Mouse (Mus musculus): ENCODE measurements around the gene Jazf1. TPM values are rescaled to one million over a fixed set of nuclear protein-coding genes. Genes with fewer than 3 reads are reported as not detected.

The Jazf1 gene
- polyA plus RNA-seq, 1 experiment = 8.8 TPM

- H3K4me3 ChIP-seq (ENCODE audit: insufficient read depth, low read length) = no peak overlapping the region
- no peak overlapping the region for H3K27ac ChIP-seq (ENCODE audit: insufficient read depth, low read length)
- TF ChIP-seq POLR2A (IDR thresholded peaks at IDR 0.05; ENCODE audit: low read depth, low read length) (no peak), CTCF (IDR thresholded peaks at IDR 0.05; ENCODE audit: borderline replicate concordance, insufficient read depth, low read length) (no peak)
- H3K4me1 ChIP-seq (ENCODE audit: control insufficient read depth, insufficient read depth, low read length) = peaks cover 7% of the 10 kb centered on the region
These were observed 165.0 kb downstream of the Jazf1 start for GRCm38 (mm10) chr6:52903226-52903960.

- TF ChIP-seq CTCF (IDR thresholded peaks at IDR 0.05; ENCODE audit: borderline replicate concordance, insufficient read depth, low read length) (no peak), POLR2A (IDR thresholded peaks at IDR 0.05; ENCODE audit: low read depth, low read length) (no peak)
- Histone ChIP-seq H3K4me3 (ENCODE audit: insufficient read depth, low read length) (no peak overlapping the region), H3K4me1 (ENCODE audit: control insufficient read depth, insufficient read depth, low read length) (peaks cover 2% of the 10 kb centered on the region), H3K27ac (ENCODE audit: insufficient read depth, low read length) (no peak overlapping the region)
These were observed 168.7 kb downstream of the Jazf1 start for GRCm38 (mm10) chr6:52899574-52900245.

- H3K27ac ChIP-seq (ENCODE audit: insufficient read depth, low read length) = no peak overlapping the region
- peaks cover 2% of the 10 kb centered on the region; the same call in 1 of the 2 replicates for H3K4me1 ChIP-seq (ENCODE audit: control insufficient read depth, insufficient read depth, low read length)
- H3K4me3 ChIP-seq (ENCODE audit: insufficient read depth, low read length) = no peak overlapping the region
- TF ChIP-seq CTCF (IDR thresholded peaks at IDR 0.05; ENCODE audit: borderline replicate concordance, insufficient read depth, low read length) (no peak), POLR2A (IDR thresholded peaks at IDR 0.05; ENCODE audit: low read depth, low read length) (no peak)
These were observed 173.4 kb downstream of the Jazf1 start for GRCm38 (mm10) chr6:52895075-52895474.

GRCm38 (mm10) chr6:52894501-52894823, 174.0 kb downstream of the Jazf1 start:
- Histone ChIP-seq H3K4me3 (ENCODE audit: insufficient read depth, low read length) (no peak overlapping the region; the same call in 1 of the 2 replicates), H3K27ac (ENCODE audit: insufficient read depth, low read length) (no peak overlapping the region), H3K4me1 (ENCODE audit: control insufficient read depth, insufficient read depth, low read length) (peaks cover 2% of the 10 kb centered on the region; the same call in 1 of the 2 replicates)
- no peak for TF ChIP-seq CTCF (IDR thresholded peaks at IDR 0.05; ENCODE audit: borderline replicate concordance, insufficient read depth, low read length)
- no peak for TF ChIP-seq POLR2A (IDR thresholded peaks at IDR 0.05; ENCODE audit: low read depth, low read length)

GRCm38 (mm10) chr6:52893811-52894500, 174.5 kb downstream of the Jazf1 start:
- no peak for TF ChIP-seq CTCF (IDR thresholded peaks at IDR 0.05; ENCODE audit: borderline replicate concordance, insufficient read depth, low read length)
- Histone ChIP-seq H3K4me1 (ENCODE audit: control insufficient read depth, insufficient read depth, low read length) (peaks cover 2% of the 10 kb centered on the region; the same call in 1 of the 2 replicates), H3K4me3 (ENCODE audit: insufficient read depth, low read length) (no peak overlapping the region; the same call in 1 of the 2 replicates), H3K27ac (ENCODE audit: insufficient read depth, low read length) (no peak overlapping the region)

- TF ChIP-seq CTCF (IDR thresholded peaks at IDR 0.05; ENCODE audit: borderline replicate concordance, insufficient read depth, low read length) = no peak
- H3K27ac ChIP-seq (ENCODE audit: insufficient read depth, low read length) = no peak overlapping the region
- H3K4me3 ChIP-seq (ENCODE audit: insufficient read depth, low read length) = no peak overlapping the region
- peaks cover 2% of the 10 kb centered on the region; the same call in 1 of the 2 replicates for H3K4me1 ChIP-seq (ENCODE audit: control insufficient read depth, insufficient read depth, low read length)
These were observed 175.5 kb downstream of the Jazf1 start for GRCm38 (mm10) chr6:52892978-52893377.

- H3K27ac ChIP-seq (ENCODE audit: insufficient read depth, low read length) = no peak overlapping the region
- no peak overlapping the region for H3K4me3 ChIP-seq (ENCODE audit: insufficient read depth, low read length)
- no peaks in the 10 kb centered on the region for H3K4me1 ChIP-seq (ENCODE audit: control insufficient read depth, insufficient read depth, low read length)
- no peak for TF ChIP-seq POLR2A (IDR thresholded peaks at IDR 0.05; ENCODE audit: low read depth, low read length)
These were observed 180.8 kb downstream of the Jazf1 start for GRCm38 (mm10) chr6:52887541-52888203.

- H3K4me1 ChIP-seq (ENCODE audit: control insufficient read depth, insufficient read depth, low read length) = no peaks in the 10 kb centered on the region
- no peak overlapping the region for H3K27ac ChIP-seq (ENCODE audit: insufficient read depth, low read length)
- TF ChIP-seq POLR2A (IDR thresholded peaks at IDR 0.05; ENCODE audit: low read depth, low read length) = no peak
- no peak for TF ChIP-seq CTCF (IDR thresholded peaks at IDR 0.05; ENCODE audit: borderline replicate concordance, insufficient read depth, low read length)
- H3K4me3 ChIP-seq (ENCODE audit: insufficient read depth, low read length) = no peak overlapping the region
These were observed 184.7 kb downstream of the Jazf1 start for GRCm38 (mm10) chr6:52883773-52884172.

- TF ChIP-seq POLR2A (IDR thresholded peaks at IDR 0.05; ENCODE audit: low read depth, low read length) (no peak), CTCF (IDR thresholded peaks at IDR 0.05; ENCODE audit: borderline replicate concordance, insufficient read depth, low read length) (no peak)
- Histone ChIP-seq H3K27ac (ENCODE audit: insufficient read depth, low read length) (no peak overlapping the region), H3K4me3 (ENCODE audit: insufficient read depth, low read length) (no peak overlapping the region), H3K4me1 (ENCODE audit: control insufficient read depth, insufficient read depth, low read length) (no peaks in the 10 kb centered on the region)
These were observed 191.3 kb downstream of the Jazf1 start for GRCm38 (mm10) chr6:52877176-52877575.

Measured in embryonic fibroblast, embryonic 13.5 days (primary cell).